Mouse (Mus musculus) heart, embryonic 14.5 days (tissue): ENCODE measurements at regions not wholly inside any gene's neighbourhood (a gene's known extent, or its start where the extent isn't known, plus 50 kb on each side); places are given as distances from the start of the nearest gene placed in this dataset.

Source experiments
- ATAC-seq: fragments of 200-750 bp; cut with Nextera tagmentation; 2 replicates; pipeline ENCODE4 v1.8.0; 2017; ENCODE audit warnings: low read depth, moderate TSS enrichment; ENCODE audit not compliant: insufficient number of reproducible peaks, insufficient read depth, low FRiP score
- H3K27ac ChIP-seq, 2 experiments: fragments of 200-500 bp in 1 of 2; fragments of 300-500 bp in 1 of 2; sonication (generic) in 1 of 2; replicated peaks in 1 of 2; 2 replicates each; pipeline ENCODE4 v1.5.1; 2012 to 2014; ENCODE audit warnings: low read depth in 2 of 2, low read length in 2 of 2, control low read depth in 1 of 2, mild to moderate bottlenecking in 1 of 2, mixed read lengths in 1 of 2; ENCODE audit not compliant: control insufficient read depth in 1 of 2, insufficient read depth in 1 of 2
- H3K27me3 ChIP-seq: fragments of 300-500 bp; sonication (generic); 2 replicates; pipeline ENCODE4 v1.6.1; 2014; ENCODE audit warnings: mild to moderate bottlenecking, low read length, control low read depth; ENCODE audit not compliant: control insufficient read depth, insufficient read depth
- H3K36me3 ChIP-seq: fragments of 300-500 bp; sonication (generic); 2 replicates; pipeline ENCODE4 v1.6.1; 2014; ENCODE audit warnings: mild to moderate bottlenecking, control low read depth, low read length, mixed read lengths; ENCODE audit not compliant: control insufficient read depth, insufficient read depth
- H3K4me1 ChIP-seq, 2 experiments: fragments of 200-500 bp in 1 of 2; fragments of 300-500 bp in 1 of 2; sonication (generic) in 1 of 2; 2 replicates each; pipeline ENCODE4 v1.6.1; 2012 to 2014; ENCODE audit warnings: low read length in 2 of 2, control low read depth in 1 of 2, mixed read lengths in 1 of 2; ENCODE audit not compliant: control insufficient read depth in 2 of 2, insufficient read depth in 2 of 2
- H3K4me2 ChIP-seq: fragments of 300-500 bp; sonication (generic); 2 replicates; pipeline ENCODE4 v1.6.1; 2014; ENCODE audit warnings: mild to moderate bottlenecking, low read length
- H3K4me3 ChIP-seq, 2 experiments: fragments of 200-500 bp in 1 of 2; fragments of 300-500 bp in 1 of 2; sonication (generic) in 1 of 2; 2 replicates each; pipeline ENCODE4 v1.5.1; 2012 to 2014; ENCODE audit warnings: low read length in 2 of 2, mild to moderate bottlenecking in 2 of 2, control low read depth in 1 of 2, low read depth in 1 of 2, moderate library complexity in 1 of 2; ENCODE audit not compliant: control insufficient read depth in 1 of 2, insufficient read depth in 1 of 2
- H3K9ac ChIP-seq: fragments of 300-500 bp; sonication (generic); 2 replicates; pipeline ENCODE4 v1.6.1; 2014; ENCODE audit warnings: mild to moderate bottlenecking, low read length
- H3K9me3 ChIP-seq: fragments of 300-500 bp; sonication (generic); 2 replicates; pipeline ENCODE4 v1.6.1; 2016; ENCODE audit warnings: low read length, control low read depth; ENCODE audit not compliant: control insufficient read depth
- WGBS: fragments of 180-500 bp; shearing (Covaris S2); extraction: QIAGEN DNeasy Blood & Tissue Kit; methylation state at CpG from one replicate; pipeline ENCODE4 v1.1.7; 2014; 5-methylcytosine and 5-hydroxymethylcytosine counted together

- peaks cover 47% of the 10 kb centered on the region for H3K27me3 ChIP-seq
- H3K27ac ChIP-seq: no peak overlapping the region
- H3K9ac ChIP-seq: no peak overlapping the region
- peaks cover 10% of the 10 kb centered on the region; the same call in 1 of the 2 replicates for H3K9me3 ChIP-seq
- H3K4me3 ChIP-seq: no peak overlapping the region
- ATAC-seq: no peak
- H3K4me2 ChIP-seq: no peak overlapping the region
- H3K4me1 ChIP-seq: 0 out of 4 replicates have a peak, but pooled peaks cover 0 to 2% of the 10 kb centered on the region in 2 experiments
- H3K36me3 ChIP-seq: no peaks in the 10 kb centered on the region
- 88% methylated on average over 5 of the region's 5 CpGs for WGBS
Measured at GRCm38 (mm10) chr9:61265466-61265865, 106.7 kb upstream of the Tle3 start.

- H3K9me3 ChIP-seq: peaks cover 10% of the 10 kb centered on the region; the same call in 1 of the 2 replicates
- peaks cover 56% of the 10 kb centered on the region for H3K27me3 ChIP-seq
- no peaks in the 10 kb centered on the region for H3K36me3 ChIP-seq
- H3K9ac ChIP-seq: no peak overlapping the region
- H3K4me3 ChIP-seq: no peak overlapping the region
- no peak for ATAC-seq
- 86% methylated on average over 6 of the region's 6 CpGs for WGBS
- H3K27ac ChIP-seq: no peak overlapping the region
- no peak overlapping the region for H3K4me2 ChIP-seq
- no peaks in the 10 kb centered on the region for H3K4me1 ChIP-seq
Measured at GRCm38 (mm10) chr9:61266992-61267391, 105.2 kb upstream of the Tle3 start.

- H3K9me3 ChIP-seq: peaks cover 10% of the 10 kb centered on the region; the same call in 1 of the 2 replicates
- H3K27ac ChIP-seq: no peak overlapping the region
- H3K4me2 ChIP-seq: no peak overlapping the region
- H3K4me1 ChIP-seq: no peaks in the 10 kb centered on the region
- no peaks in the 10 kb centered on the region for H3K36me3 ChIP-seq
- no peak overlapping the region for H3K4me3 ChIP-seq
- no peak for ATAC-seq
- H3K9ac ChIP-seq: no peak overlapping the region
- peaks cover 56% of the 10 kb centered on the region for H3K27me3 ChIP-seq
- 61% methylated on average over 4 of the region's 4 CpGs for WGBS
Measured at GRCm38 (mm10) chr9:61267541-61267940, 104.6 kb upstream of the Tle3 start.

GRCm38 (mm10) chr9:61268162-61268561, 104.0 kb upstream of the Tle3 start:
- H3K27me3 ChIP-seq: peaks cover 60% of the 10 kb centered on the region
- no peaks in the 10 kb centered on the region for H3K4me1 ChIP-seq
- peaks cover 10% of the 10 kb centered on the region; the same call in 1 of the 2 replicates for H3K9me3 ChIP-seq
- 81% methylated on average over 2 of the region's 2 CpGs for WGBS
- no peak overlapping the region for H3K27ac ChIP-seq
- no peak overlapping the region for H3K9ac ChIP-seq
- no peaks in the 10 kb centered on the region for H3K36me3 ChIP-seq
- no peak overlapping the region for H3K4me2 ChIP-seq
- no peak overlapping the region for H3K4me3 ChIP-seq
- ATAC-seq: no peak

GRCm38 (mm10) chr9:61268681-61269080, 103.5 kb upstream of the Tle3 start:
- H3K9me3 ChIP-seq: peaks cover 10% of the 10 kb centered on the region; the same call in 1 of the 2 replicates
- H3K27ac ChIP-seq: no peak overlapping the region
- peaks cover 63% of the 10 kb centered on the region for H3K27me3 ChIP-seq
- no peak for ATAC-seq
- no peaks in the 10 kb centered on the region for H3K36me3 ChIP-seq
- H3K4me1 ChIP-seq: no peaks in the 10 kb centered on the region
- H3K4me3 ChIP-seq: no peak overlapping the region
- H3K4me2 ChIP-seq: no peak overlapping the region
- H3K9ac ChIP-seq: no peak overlapping the region
- 63% methylated on average over 2 of the region's 2 CpGs for WGBS

- no peak overlapping the region for H3K4me2 ChIP-seq
- WGBS: 80% methylated on average over 5 of the region's 5 CpGs
- peaks cover 10% of the 10 kb centered on the region; the same call in 1 of the 2 replicates for H3K9me3 ChIP-seq
- H3K9ac ChIP-seq: no peak overlapping the region
- no peak for ATAC-seq
- H3K4me1 ChIP-seq: no peaks in the 10 kb centered on the region
- H3K27me3 ChIP-seq: peaks cover 62% of the 10 kb centered on the region
- H3K4me3 ChIP-seq: no peak overlapping the region
- no peak overlapping the region for H3K27ac ChIP-seq
- no peaks in the 10 kb centered on the region for H3K36me3 ChIP-seq
Measured at GRCm38 (mm10) chr9:61269151-61269870, 102.9 kb upstream of the Tle3 start.

GRCm38 (mm10) chr9:61271243-61271642, 100.9 kb upstream of the Tle3 start:
- H3K4me1 ChIP-seq: no peaks in the 10 kb centered on the region
- H3K4me3 ChIP-seq: no peak overlapping the region
- 88% methylated on average over 1 of the region's 1 CpGs for WGBS
- no peak overlapping the region for H3K4me2 ChIP-seq
- H3K9me3 ChIP-seq: no peaks in the 10 kb centered on the region
- H3K9ac ChIP-seq: no peak overlapping the region
- no peak for ATAC-seq
- H3K27me3 ChIP-seq: peaks cover 57% of the 10 kb centered on the region
- H3K27ac ChIP-seq: no peak overlapping the region
- H3K36me3 ChIP-seq: no peaks in the 10 kb centered on the region
